Mouse (Mus musculus): ENCODE data around the gene Slc22a21. TPM values are rescaled to one million over a fixed set of nuclear protein-coding genes. Genes with fewer than 3 reads are reported as not detected.

Gene Slc22a21
- polyA plus RNA-seq, 1 experiment from 2014 or later = 5.8 TPM

DNA sequence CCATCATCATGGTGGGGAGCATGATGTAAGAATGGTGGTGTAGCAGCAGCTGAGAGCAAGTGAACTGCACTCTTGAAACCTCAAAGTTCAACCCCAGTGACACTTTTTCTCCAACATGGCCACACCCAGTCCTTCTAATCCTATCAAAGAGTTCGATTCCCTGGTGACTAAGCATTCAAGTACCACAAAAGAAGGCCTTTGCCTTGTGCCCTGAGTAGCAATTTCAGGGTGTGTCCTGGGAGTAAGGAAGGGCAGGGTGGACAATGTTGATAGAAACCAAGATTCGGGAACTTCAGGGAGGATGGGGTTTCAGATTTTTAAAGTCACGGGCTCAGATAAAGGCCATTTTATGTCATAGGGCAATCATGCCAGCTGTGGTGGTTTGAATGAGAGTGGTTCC lies 50.4 kb downstream of the Slc22a21 start:
- Histone ChIP-seq H3K4me3 (ENCODE audit: low read depth, low read length) (no peak overlapping the region), H3K36me3 (ENCODE audit: insufficient read depth) (no peaks in the 10 kb centered on the region), H3K9ac (no peak overlapping the region), H3K27ac (ENCODE audit: low read depth) (no peak overlapping the region), H3K27me3 (ENCODE audit: insufficient read depth, low read length) (no peaks in the 10 kb centered on the region), H3K4me2 (no peak overlapping the region), H3K9me3 (ENCODE audit: low read depth, low read length) (peaks cover 5% of the 10 kb centered on the region; the same call in 1 of the 2 replicates), H3K4me1 (ENCODE audit: insufficient read depth) (no peaks in the 10 kb centered on the region)
- ATAC-seq (ENCODE audit: insufficient read depth) (no peak), DNase-seq (no peak)
- TF ChIP-seq CTCF (IDR thresholded peaks at IDR 0.05; ENCODE audit: low read depth) = no peak
- WGBS = 86% methylated on average over 3 of the region's 3 CpGs

- H3K9me3 ChIP-seq (ENCODE audit: low read depth, low read length) = peaks cover 5% of the 10 kb centered on the region; the same call in 1 of the 2 replicates
- H3K4me1 ChIP-seq (ENCODE audit: insufficient read depth) = no peaks in the 10 kb centered on the region
- no peak for TF ChIP-seq CTCF (IDR thresholded peaks at IDR 0.05; ENCODE audit: low read depth)
- DNase-seq = peak; percentile 8
- no peak overlapping the region for H3K4me3 ChIP-seq (ENCODE audit: low read depth, low read length)
- no peak overlapping the region for H3K27ac ChIP-seq (ENCODE audit: low read depth)
- H3K36me3 ChIP-seq (ENCODE audit: insufficient read depth) = no peaks in the 10 kb centered on the region
- no peak overlapping the region for H3K9ac ChIP-seq
- H3K27me3 ChIP-seq (ENCODE audit: insufficient read depth, low read length) = no peaks in the 10 kb centered on the region
- no peak for ATAC-seq (ENCODE audit: insufficient read depth)
- WGBS = 75% methylated on average over 3 of the region's 3 CpGs
- H3K4me2 ChIP-seq = no peak overlapping the region
Measured at GRCm38 (mm10) chr11:53928585-53928984, 51.5 kb downstream of the Slc22a21 start.

GRCm38 (mm10) chr11:53926303-53926702 lies 53.8 kb downstream of the Slc22a21 start:
- no peaks in the 10 kb centered on the region for H3K4me1 ChIP-seq (ENCODE audit: insufficient read depth)
- no peak overlapping the region for H3K4me2 ChIP-seq
- H3K9me3 ChIP-seq (ENCODE audit: low read depth, low read length) = peaks cover 5% of the 10 kb centered on the region; the same call in 1 of the 2 replicates
- H3K27ac ChIP-seq (ENCODE audit: low read depth) = no peak overlapping the region
- H3K4me3 ChIP-seq (ENCODE audit: low read depth, low read length) = no peak overlapping the region
- no peak for TF ChIP-seq CTCF (IDR thresholded peaks at IDR 0.05; ENCODE audit: low read depth)
- ATAC-seq (ENCODE audit: insufficient read depth) = no peak
- 85% methylated on average over 5 of the region's 5 CpGs for WGBS
- H3K27me3 ChIP-seq (ENCODE audit: insufficient read depth, low read length) = no peaks in the 10 kb centered on the region
- H3K36me3 ChIP-seq (ENCODE audit: insufficient read depth) = no peaks in the 10 kb centered on the region
- DNase-seq = no peak
- no peak overlapping the region for H3K9ac ChIP-seq

- Histone ChIP-seq H3K9ac (no peak overlapping the region), H3K4me3 (ENCODE audit: low read depth, low read length) (no peak overlapping the region), H3K36me3 (ENCODE audit: insufficient read depth) (no peaks in the 10 kb centered on the region), H3K9me3 (ENCODE audit: low read depth, low read length) (no peaks in the 10 kb centered on the region), H3K4me1 (ENCODE audit: insufficient read depth) (no peaks in the 10 kb centered on the region), H3K27ac (ENCODE audit: low read depth) (no peak overlapping the region), H3K27me3 (ENCODE audit: insufficient read depth, low read length) (no peaks in the 10 kb centered on the region), H3K4me2 (no peak overlapping the region)
- no peak for DNase-seq
- 89% methylated on average over 4 of the region's 4 CpGs for WGBS
- no peak for ATAC-seq (ENCODE audit: insufficient read depth)
- TF ChIP-seq CTCF (IDR thresholded peaks at IDR 0.05; ENCODE audit: low read depth) = no peak
Measured at GRCm38 (mm10) chr11:53918851-53919250, 61.3 kb downstream of the Slc22a21 start.

DNA sequence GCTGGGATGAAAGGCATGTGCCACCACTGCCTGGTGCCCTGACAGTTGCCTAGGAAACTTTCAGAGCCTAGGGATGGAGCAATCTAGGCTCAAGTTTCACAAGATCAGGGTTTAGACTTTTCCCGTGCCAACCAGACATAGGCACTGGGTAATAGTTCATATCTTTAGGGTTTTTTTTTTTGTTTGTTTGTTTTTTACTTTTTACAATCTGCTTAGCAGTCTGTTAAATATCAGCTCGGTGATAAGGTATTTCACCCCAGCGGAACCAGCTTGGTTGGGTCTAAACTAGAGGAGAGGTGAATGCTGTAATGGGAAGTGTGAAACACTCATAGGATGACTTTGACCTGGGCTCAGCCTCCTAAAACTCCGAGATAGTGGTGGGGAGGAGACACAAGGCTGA lies 69.1 kb downstream of the Slc22a21 start:
- Histone ChIP-seq H3K36me3 (ENCODE audit: insufficient read depth) (no peaks in the 10 kb centered on the region), H3K4me2 (no peak overlapping the region), H3K9ac (no peak overlapping the region), H3K27me3 (ENCODE audit: insufficient read depth, low read length) (no peaks in the 10 kb centered on the region), H3K4me3 (ENCODE audit: low read depth, low read length) (no peak overlapping the region), H3K4me1 (ENCODE audit: insufficient read depth) (no peaks in the 10 kb centered on the region), H3K27ac (ENCODE audit: low read depth) (no peak overlapping the region), H3K9me3 (ENCODE audit: low read depth, low read length) (no peaks in the 10 kb centered on the region)
- DNase-seq (no peak), ATAC-seq (ENCODE audit: insufficient read depth) (no peak)
- no peak for TF ChIP-seq CTCF (IDR thresholded peaks at IDR 0.05; ENCODE audit: low read depth)
- 64% methylated on average over 4 of the region's 4 CpGs for WGBS

DNA sequence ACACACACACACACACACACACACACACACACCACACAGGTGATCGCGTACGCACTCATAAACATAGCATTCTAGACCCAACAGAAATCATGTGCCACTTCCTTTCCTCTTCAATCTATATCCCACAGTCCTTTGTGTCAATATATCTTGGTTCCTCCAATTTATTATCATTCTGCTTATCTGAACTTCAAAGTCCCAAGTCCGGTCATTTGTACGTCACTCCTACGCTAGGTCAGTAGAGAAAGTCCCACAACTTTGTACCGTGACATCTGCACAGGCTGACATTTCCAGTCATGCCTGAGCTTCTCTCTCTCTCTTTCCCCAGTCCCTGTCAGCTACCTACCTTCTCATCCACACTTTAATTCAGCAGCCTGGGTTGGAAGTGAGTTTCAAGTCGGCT lies 71.4 kb downstream of the Slc22a21 start:
- H3K4me2 ChIP-seq = no peak overlapping the region
- H3K9me3 ChIP-seq (ENCODE audit: low read depth, low read length) = no peaks in the 10 kb centered on the region
- H3K27me3 ChIP-seq (ENCODE audit: insufficient read depth, low read length) = no peaks in the 10 kb centered on the region
- H3K9ac ChIP-seq = no peak overlapping the region
- H3K4me3 ChIP-seq (ENCODE audit: low read depth, low read length) = no peak overlapping the region
- no peak for ATAC-seq (ENCODE audit: insufficient read depth)
- no peak for DNase-seq
- WGBS = 75% methylated on average over 8 of the region's 8 CpGs
- TF ChIP-seq CTCF (IDR thresholded peaks at IDR 0.05; ENCODE audit: low read depth) = no peak
- H3K4me1 ChIP-seq (ENCODE audit: insufficient read depth) = peaks cover 3% of the 10 kb centered on the region
- no peaks in the 10 kb centered on the region for H3K36me3 ChIP-seq (ENCODE audit: insufficient read depth)
- no peak overlapping the region for H3K27ac ChIP-seq (ENCODE audit: low read depth)

DNA sequence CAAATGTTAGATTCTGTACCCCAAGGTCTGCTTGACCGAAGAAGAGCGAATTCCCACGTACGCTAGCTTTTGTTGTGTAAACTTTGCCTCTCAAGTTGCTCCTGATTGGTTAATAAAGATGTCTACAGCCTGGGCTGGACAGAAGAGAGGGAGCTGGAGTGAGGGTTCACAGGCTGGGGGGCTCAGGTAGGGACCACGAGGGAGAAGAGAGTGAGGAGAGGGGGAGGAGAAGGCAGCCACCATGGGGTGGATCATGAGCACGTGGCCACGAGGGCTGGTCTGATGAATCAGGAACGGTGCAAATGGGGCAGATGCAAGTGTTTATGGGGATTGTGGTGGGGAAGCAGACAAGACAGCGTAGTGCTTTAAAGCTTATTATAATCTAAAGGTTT lies 75.6 kb downstream of the Slc22a21 start:
- H3K36me3 ChIP-seq (ENCODE audit: insufficient read depth) = no peaks in the 10 kb centered on the region
- peak overlapping the region; percentile 5; the same call in 1 of the 2 replicates for H3K4me2 ChIP-seq
- H3K4me1 ChIP-seq (ENCODE audit: insufficient read depth) = peaks cover 3% of the 10 kb centered on the region
- no peaks in the 10 kb centered on the region for H3K27me3 ChIP-seq (ENCODE audit: insufficient read depth, low read length)
- TF ChIP-seq CTCF (IDR thresholded peaks at IDR 0.05; ENCODE audit: low read depth) = no peak
- no peak overlapping the region for H3K9ac ChIP-seq
- H3K9me3 ChIP-seq (ENCODE audit: low read depth, low read length) = no peaks in the 10 kb centered on the region
- WGBS = 53% methylated on average over 9 of the region's 9 CpGs
- ATAC-seq (ENCODE audit: insufficient read depth) (no peak), DNase-seq (no peak)
- no peak overlapping the region for H3K27ac ChIP-seq (ENCODE audit: low read depth)
- no peak overlapping the region for H3K4me3 ChIP-seq (ENCODE audit: low read depth, low read length)
